Mouse (Mus musculus) neural tube, embryonic 11.5 days (tissue): ENCODE data around the gene Nxph1. TPM values are rescaled to one million over a fixed set of nuclear protein-coding genes. Genes with fewer than 3 reads are reported as not detected.

Experiments
- polyA plus RNA-seq: library from polyadenylated mRNA; unstranded; fragments of >200 nt; fragmentation: Nextera tagmentation; extraction: Ambion mirVana; gene quantifications from 2 replicates; pipeline ENCODE4 v1.2.1, GENCODE M21; 2014

Nxph1 gene
- polyA plus RNA-seq, 1 experiment from 2014 or later = 9.4 TPM

Other genes with a start within 250 kb of the Nxph1 start
- gene Ica1, start 169.9 kb upstream of the Nxph1 start, polyA plus RNA-seq = 17.8 and 18.5 TPM in 2 replicates